13 mouse cellular contexts compared by ENCODE assay signal in genomic region chr1:190149233-190149741, GRCm38 (mm10). TPM values are rescaled to one million over a fixed set of nuclear protein-coding genes. Genes with fewer than 3 reads are reported as not detected.
DNase-seq lines count a peak whose midpoint lies in the region; ATAC-seq and TF ChIP-seq lines count a peak whose summit lies in the region.
"Had no signal": no experiment of that assay in that cellular context is flagged by ENCODE, and none has a peak within 500 bp of the region (broad histone marks: within the 10 kb centered on the region; RNA-seq: fewer than 3 reads in every experiment).

No protein-coding gene starts in this region.

- no peak for DNase-seq in heart, embryonic 10.5 days (ENCODE audit: low spot score)
- DNase-seq in brain, embryonic 14.5 days (ENCODE audit: low read depth): peak; percentile 57
- no peak for DNase-seq in spleen, postnatal 4 days (ENCODE audit: low spot score in 2 of 2)
- DNase-seq in layer of hippocampus, postnatal 25 days (ENCODE audit: extremely low spot score in 1 of 2, low spot score in 1 of 2): no peak
- no peak for DNase-seq in thymus, adult 18-20 months
- DNase-seq: adrenal gland, postnatal 10 days; cerebellum, adult 8-10 months; heart, postnatal 4 days had no signal

- H3K4me2 ChIP-seq in heart, embryonic 11.5 days: no peak overlapping the region
- H3K4me2 ChIP-seq in forebrain, embryonic 16.5 days (ENCODE audit: low read length): peak overlapping the region; percentile 11; the same call in 1 of the 2 replicates
- H3K4me2 ChIP-seq in midbrain, embryonic 12.5 days (replicated peaks): peak overlapping the region; percentile 38

- H3K9me3 ChIP-seq in heart, embryonic 10.5 days: no peaks in the 10 kb centered on the region
- no peaks in the 10 kb centered on the region for H3K9me3 ChIP-seq in heart, embryonic 11.5 days (replicated peaks; ENCODE audit: control insufficient read depth, low read length)
- H3K9me3 ChIP-seq in forebrain, embryonic 16.5 days (ENCODE audit: control insufficient read depth, low read length): no peaks in the 10 kb centered on the region
- no peaks in the 10 kb centered on the region for H3K9me3 ChIP-seq in midbrain, embryonic 12.5 days
- H3K9me3 ChIP-seq: megakaryocyte, embryonic 14.5 days had no signal

- 0 out of 2 replicates have a peak overlapping the region, but pooled peaks have one; percentile 29 for H3K27ac ChIP-seq in heart, embryonic 10.5 days
- no peak overlapping the region for H3K27ac ChIP-seq in heart, embryonic 11.5 days (ENCODE audit: low read depth, low read length)
- H3K27ac ChIP-seq in forebrain, embryonic 16.5 days (ENCODE audit: low read length): no peak overlapping the region
- H3K27ac ChIP-seq in midbrain, embryonic 12.5 days (replicated peaks): peak overlapping the region; percentile 46
- H3K27ac ChIP-seq: liver, embryonic 14.5 days had no signal

- no peak for ATAC-seq in heart, embryonic 11.5 days (replicated peaks; ENCODE audit: insufficient number of reproducible peaks, low FRiP score, low TSS enrichment)
- no peak for ATAC-seq in forebrain, embryonic 16.5 days
- ATAC-seq in midbrain, embryonic 12.5 days (ENCODE audit: low FRiP score, low read depth): peak; percentile 34; the same call in 1 of the 2 replicates

- H3K9ac ChIP-seq in heart, embryonic 11.5 days (ENCODE audit: low read depth, low read length): no peak overlapping the region
- H3K9ac ChIP-seq in forebrain, embryonic 16.5 days (replicated peaks; ENCODE audit: low read depth, low read length): no peak overlapping the region
- no peak overlapping the region for H3K9ac ChIP-seq in midbrain, embryonic 12.5 days (replicated peaks)
- H3K9ac ChIP-seq: liver, embryonic 14.5 days had no signal

- TF ChIP-seq POLR2A in brain, embryonic 14.5 days (IDR thresholded peaks at IDR 0.05; ENCODE audit: borderline replicate concordance, extremely low read depth, insufficient read depth, insufficient read length, poor library complexity, severe bottlenecking): no peak

- 75% methylated on average over 17 of the region's 17 CpGs for WGBS in heart, embryonic 10.5 days
- 71% methylated on average over 17 of the region's 17 CpGs for WGBS in heart, embryonic 11.5 days (ENCODE audit: insufficient replicate concordance)
- WGBS in forebrain, embryonic 16.5 days: 17% methylated on average over 17 of the region's 17 CpGs
- 16% methylated on average over 17 of the region's 17 CpGs for WGBS in midbrain, embryonic 12.5 days

- peaks cover 48% of the 10 kb centered on the region for H3K4me1 ChIP-seq in heart, embryonic 10.5 days
- H3K4me1 ChIP-seq in heart, embryonic 11.5 days (ENCODE audit: control insufficient read depth, insufficient read depth, low read length): peaks cover 23% of the 10 kb centered on the region
- H3K4me1 ChIP-seq in forebrain, embryonic 16.5 days (replicated peaks; ENCODE audit: control insufficient read depth, insufficient read depth, low read length): peaks cover 16% of the 10 kb centered on the region
- H3K4me1 ChIP-seq in midbrain, embryonic 12.5 days: peaks cover 22% of the 10 kb centered on the region
- H3K4me1 ChIP-seq: megakaryocyte, embryonic 14.5 days had no signal

- H3K4me3 ChIP-seq in heart, embryonic 10.5 days: no peak overlapping the region
- no peak overlapping the region for H3K4me3 ChIP-seq in heart, embryonic 11.5 days (ENCODE audit: low read depth, low read length)
- no peak overlapping the region for H3K4me3 ChIP-seq in forebrain, embryonic 16.5 days (replicated peaks; ENCODE audit: low read length)
- 0 out of 2 replicates have a peak overlapping the region, but pooled peaks have one; percentile 15 for H3K4me3 ChIP-seq in midbrain, embryonic 12.5 days
- H3K4me3 ChIP-seq: megakaryocyte, embryonic 14.5 days had no signal

- peaks cover 23% of the 10 kb centered on the region for H3K36me3 ChIP-seq in heart, embryonic 10.5 days
- peaks cover 3% of the 10 kb centered on the region; the same call in 1 of the 2 replicates for H3K36me3 ChIP-seq in heart, embryonic 11.5 days (ENCODE audit: control insufficient read depth, insufficient read depth, low read length)
- H3K36me3 ChIP-seq in forebrain, embryonic 16.5 days (ENCODE audit: control insufficient read depth, insufficient read depth): no peaks in the 10 kb centered on the region
- peaks cover 17% of the 10 kb centered on the region; the same call in 1 of the 2 replicates for H3K36me3 ChIP-seq in midbrain, embryonic 12.5 days

- no peak for TF ChIP-seq CTCF in brain, embryonic 14.5 days (IDR thresholded peaks at IDR 0.05; ENCODE audit: borderline replicate concordance, extremely low read depth, insufficient read depth, insufficient read length)

- no peaks in the 10 kb centered on the region for H3K27me3 ChIP-seq in heart, embryonic 10.5 days (ENCODE audit: insufficient read depth, poor library complexity, severe bottlenecking)
- H3K27me3 ChIP-seq in heart, embryonic 11.5 days (ENCODE audit: control insufficient read depth, insufficient read depth, low read length): no peaks in the 10 kb centered on the region
- H3K27me3 ChIP-seq in forebrain, embryonic 16.5 days (replicated peaks; ENCODE audit: control insufficient read depth, insufficient read depth, low read length): peaks cover 16% of the 10 kb centered on the region
- H3K27me3 ChIP-seq in midbrain, embryonic 12.5 days: peaks cover 35% of the 10 kb centered on the region

RNA-seq across cellular contexts. Expression of gene Prox1, which starts 21.2 kb away (rescaled TPM):
- polyA plus RNA-seq in heart, embryonic 10.5 days (2016; fragmentation: Nextera tagmentation; extraction: Ambion mirVana): 13.3 and 17.3 TPM in 2 replicates
- polyA plus RNA-seq in heart, embryonic 11.5 days (2014; fragmentation: Nextera tagmentation; extraction: Ambion mirVana): 12.6 and 17.9 TPM in 2 replicates
- 11.3 and 14.5 TPM in 2 replicates for polyA plus RNA-seq in brain, embryonic 14.5 days (2012; rRNA removed)
- polyA plus RNA-seq in forebrain, embryonic 16.5 days (2015; fragmentation: Nextera tagmentation; extraction: Ambion mirVana): 8.1 and 9.4 TPM in 2 replicates
- 10.5 and 10.7 TPM in 2 replicates for polyA plus RNA-seq in midbrain, embryonic 12.5 days (2016; fragmentation: Nextera tagmentation; extraction: Ambion mirVana)
- total RNA-seq in layer of hippocampus, postnatal 25 days (2021): 100 to 1,000 TPM in 1 of 2 experiments, 10 to 100 TPM in 1; 93.4 to 124 TPM

Comparison
In these comparisons a context has a peak if more than half of its experiments do, and no peak if none do; other contexts are left out.
1. H3K27ac ChIP-seq: peak in heart, embryonic 10.5 days (single experiment) and midbrain, embryonic 12.5 days (single experiment); none in heart, embryonic 11.5 days (single experiment) and forebrain, embryonic 16.5 days (single experiment).